Mouse (Mus musculus) layer of hippocampus, adult 8-10 months (tissue): ENCODE measurements around the gene Gm20498. TPM values are rescaled to one million over a fixed set of nuclear protein-coding genes. Genes with fewer than 3 reads are reported as not detected.

ENCODE experiments used
- DNase-seq, 2 experiments: peaks; one replicate each; pipeline ENCODE4 v3.0.0; 2022; ENCODE audit warnings: low spot score in 2 of 2
- total RNA-seq, 4 experiments: library from RNA; stranded (reverse); gene quantifications; 2 replicates each; pipeline ENCODE4 v1.2.4; 2022

The Gm20498 gene
- total RNA-seq, 4 experiments from 2014 or later, result 34.0 to 44.4 (median 41.8) TPM

GRCm38 (mm10) chr12:81332875-81333421 lies 199.8 kb downstream of the Gm20498 start, which contains the start of gene Slc8a3:
Slc8a3 (minus strand) TSS chr12:81333180.
- peak; percentile 58 to 62 for DNase-seq

- DNase-seq, result peak; percentile 42 to 63
Measured at GRCm38 (mm10) chr12:81331937-81332874, 200.5 kb downstream of the Gm20498 start.

- DNase-seq, result no peak
Measured at GRCm38 (mm10) chr12:81331046-81331638, 201.6 kb downstream of the Gm20498 start.

GRCm38 (mm10) chr12:81324991-81325390 lies 207.7 kb downstream of the Gm20498 start:
- no peak for DNase-seq

- DNase-seq, result peak; percentile 26 to 30
Measured at GRCm38 (mm10) chr12:81324116-81324515, 208.6 kb downstream of the Gm20498 start.

- DNase-seq, result no peak
Measured at GRCm38 (mm10) chr12:81321021-81321420, 211.7 kb downstream of the Gm20498 start.

GRCm38 (mm10) chr12:81317811-81318210 lies 214.9 kb downstream of the Gm20498 start:
- DNase-seq, result no peak

GRCm38 (mm10) chr12:81315953-81316352 lies 216.8 kb downstream of the Gm20498 start:
- DNase-seq, result no peak

Other genes starting within 250 kb of the Gm20498 start
- gene Slc8a3, start 199.7 kb downstream of the Gm20498 start, total RNA-seq, result 10 to 100 TPM; 13.5 to 17.7 (median 15.3) TPM
- gene Gm4787, start 153.4 kb downstream of the Gm20498 start, total RNA-seq, result 1 to 10 TPM; 1.8 to 2.4 (median 2.2) TPM
- 1 to 10 TPM; 2.5 to 4.9 (median 3.1) TPM for gene Adam4, start 111.0 kb downstream of the Gm20498 start, total RNA-seq
- gene Cox16, start 47.8 kb downstream of the Gm20498 start, total RNA-seq, result 10 to 100 TPM; 37.6 to 46.5 (median 40.4) TPM
- 10 to 100 TPM; 30.7 to 35.8 (median 33.6) TPM for gene Synj2bp, start within 50 bp of the Gm20498 start, total RNA-seq
- gene Adam21, start 35.6 kb upstream of the Gm20498 start, total RNA-seq, result under 1 TPM; 0.25 to 0.38 (median 0.34) TPM
- gene Med6, start 62.1 kb upstream of the Gm20498 start, total RNA-seq, result 10 to 100 TPM; 25.9 to 38.6 (median 31.6) TPM
- 10 to 100 TPM; 37.0 to 43.8 (median 39.9) TPM for gene Ttc9, start 98.3 kb upstream of the Gm20498 start, total RNA-seq
- 10 to 100 TPM; 32.2 to 36.5 (median 34.6) TPM for gene Map3k9, start 248.3 kb upstream of the Gm20498 start, total RNA-seq